Mouse (Mus musculus) liver, adult 2 months (tissue): ENCODE data around the gene Tpm4.

Experiments used
- CTCF ChIP-seq: fragments of 200-500 bp; IDR thresholded peaks from 2 replicates; pipeline ENCODE4 v1.5.1; 2011; ENCODE audit warnings: low read depth, low read length, control low read depth
- POLR2A ChIP-seq: fragments of 200-500 bp; IDR thresholded peaks from 2 replicates; pipeline ENCODE4 v1.6.1; 2011; ENCODE audit warnings: low read length, control low read depth; ENCODE audit not compliant: insufficient read depth; ENCODE audit errors: extremely low read depth

DNA sequence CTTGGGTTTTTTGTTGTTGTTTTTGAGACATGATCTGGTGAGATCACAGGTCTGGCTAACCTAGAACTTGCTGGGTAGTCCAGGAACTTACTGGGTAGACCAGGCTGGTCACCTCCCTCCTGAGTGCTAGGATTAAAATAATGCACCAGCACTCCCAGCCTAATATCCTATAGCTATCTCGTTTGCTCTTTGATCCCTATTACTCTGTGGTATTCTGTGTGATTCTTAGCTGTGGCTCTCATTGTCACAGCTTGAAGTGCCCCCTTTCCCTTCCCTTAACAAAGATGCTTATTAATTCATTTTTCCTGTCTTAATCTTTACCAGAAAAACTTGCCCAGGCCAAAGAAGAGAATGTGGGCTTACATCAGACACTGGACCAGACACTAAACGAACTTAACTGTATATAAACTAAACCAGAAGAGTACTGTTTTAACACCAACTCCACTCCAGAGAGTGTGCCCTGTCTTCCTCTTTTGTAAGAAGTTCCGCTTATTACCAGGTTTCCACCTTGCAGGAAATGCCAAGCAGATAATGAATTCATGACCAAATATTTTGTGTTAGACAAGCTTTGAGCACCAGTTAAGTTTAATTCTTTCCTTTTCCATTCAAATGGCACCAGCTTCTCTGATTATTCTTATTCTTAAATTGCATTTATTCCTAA, 16.8 kb downstream of the Tpm4 start:
- no peak for TF ChIP-seq POLR2A
- TF ChIP-seq CTCF = no peak
